Mouse (Mus musculus): Measurements from ENCODE around the gene Grk1. TPM values are rescaled to one million over a fixed set of nuclear protein-coding genes. Genes with fewer than 3 reads are reported as not detected.

The Grk1 gene
- total and polyA plus RNA-seq, 2 experiments from 2014 or later: 0.42 TPM; not detected in 1

DNA sequence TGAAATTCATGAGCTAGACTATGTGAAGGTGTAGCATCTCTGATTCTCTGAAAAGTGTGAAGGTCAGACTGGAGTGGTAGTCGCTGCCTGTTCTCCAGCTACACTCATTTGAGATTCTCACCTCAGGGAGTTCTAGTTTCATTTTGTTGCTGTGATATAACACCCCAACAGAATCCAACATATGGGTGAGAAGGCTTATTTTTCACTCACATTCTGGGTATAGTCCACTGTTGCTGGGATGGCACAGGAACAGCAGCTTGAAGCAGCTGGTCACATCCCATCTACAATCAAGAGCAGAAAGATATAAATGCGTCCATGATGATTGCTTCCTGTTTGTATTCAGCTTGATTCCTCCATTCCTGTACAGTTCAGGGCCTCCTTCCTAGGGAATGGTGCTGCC, 37.3 kb downstream of the Grk1 start:
- 82% methylated on average over 2 of the region's 2 CpGs for WGBS
- no peaks in the 10 kb centered on the region for H3K4me1 ChIP-seq (ENCODE audit: control insufficient read depth, insufficient read depth)
- ATAC-seq (ENCODE audit: insufficient read depth, low read depth): no peak
- no peak for DNase-seq (ENCODE audit: low spot score)
- H3K36me3 ChIP-seq (replicated peaks; ENCODE audit: control insufficient read depth, insufficient read depth, low read length): no peaks in the 10 kb centered on the region
- H3K9ac ChIP-seq (replicated peaks; ENCODE audit: low read depth, low read length): no peak overlapping the region
- H3K9me3 ChIP-seq (replicated peaks; ENCODE audit: control insufficient read depth, low read length): no peaks in the 10 kb centered on the region
- no peak overlapping the region for H3K27ac ChIP-seq (ENCODE audit: low read depth)
- H3K4me2 ChIP-seq (ENCODE audit: low read depth, low read length): no peak overlapping the region
- no peak overlapping the region for H3K4me3 ChIP-seq (ENCODE audit: low read depth, low read length)
- H3K27me3 ChIP-seq (ENCODE audit: control insufficient read depth, insufficient read depth, low read length): peaks cover 4% of the 10 kb centered on the region; the same call in 1 of the 2 replicates
- TF ChIP-seq CTCF (IDR thresholded peaks at IDR 0.05; ENCODE audit: low read depth): no peak
- no peak for TF ChIP-seq EP300 (IDR thresholded peaks at IDR 0.05; ENCODE audit: low read depth)

DNA sequence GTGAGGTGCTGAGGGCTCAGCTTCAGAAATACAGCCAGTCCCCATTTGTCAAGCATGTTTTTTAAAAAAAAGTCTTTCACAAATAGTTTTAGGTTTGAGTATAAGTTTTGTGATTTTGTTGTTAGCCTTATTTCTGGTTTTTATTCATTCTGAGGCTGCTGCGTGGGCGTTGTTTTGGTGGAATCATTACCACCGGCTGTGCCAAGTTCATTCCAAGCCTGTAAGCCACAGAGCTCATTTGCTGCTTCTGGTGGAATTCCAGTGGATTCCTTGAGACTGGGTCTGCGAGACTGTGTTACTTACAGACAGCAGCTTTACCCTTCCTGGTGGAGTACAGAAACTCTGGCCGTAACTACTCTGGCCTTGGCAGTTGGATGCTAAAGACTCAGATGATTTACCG, 41.6 kb downstream of the Grk1 start:
- WGBS: 86% methylated on average over 6 of the region's 6 CpGs
- Histone ChIP-seq H3K36me3 (replicated peaks; ENCODE audit: control insufficient read depth, insufficient read depth, low read length) (no peaks in the 10 kb centered on the region), H3K27ac (ENCODE audit: low read depth) (no peak overlapping the region), H3K4me2 (ENCODE audit: low read depth, low read length) (no peak overlapping the region), H3K9ac (replicated peaks; ENCODE audit: low read depth, low read length) (no peak overlapping the region), H3K4me1 (ENCODE audit: control insufficient read depth, insufficient read depth) (no peaks in the 10 kb centered on the region), H3K27me3 (ENCODE audit: control insufficient read depth, insufficient read depth, low read length) (no peaks in the 10 kb centered on the region), H3K4me3 (ENCODE audit: low read depth, low read length) (no peak overlapping the region), H3K9me3 (replicated peaks; ENCODE audit: control insufficient read depth, low read length) (no peaks in the 10 kb centered on the region)
- no peak for TF ChIP-seq CTCF (IDR thresholded peaks at IDR 0.05; ENCODE audit: low read depth)
- TF ChIP-seq EP300 (IDR thresholded peaks at IDR 0.05; ENCODE audit: low read depth): no peak
- DNase-seq (ENCODE audit: low spot score) (no peak), ATAC-seq (ENCODE audit: insufficient read depth, low read depth) (no peak)

GRCm38 (mm10) chr8:13448145-13448544, 43.3 kb downstream of the Grk1 start:
- TF ChIP-seq EP300 (IDR thresholded peaks at IDR 0.05; ENCODE audit: low read depth) (no peak), CTCF (IDR thresholded peaks at IDR 0.05; ENCODE audit: low read depth) (no peak)
- no peaks in the 10 kb centered on the region for H3K9me3 ChIP-seq (replicated peaks; ENCODE audit: control insufficient read depth, low read length)
- WGBS: 34% methylated on average over 4 of the region's 4 CpGs
- no peak overlapping the region for H3K27ac ChIP-seq (ENCODE audit: low read depth)
- H3K27me3 ChIP-seq (ENCODE audit: control insufficient read depth, insufficient read depth, low read length): no peaks in the 10 kb centered on the region
- no peak overlapping the region for H3K4me2 ChIP-seq (ENCODE audit: low read depth, low read length)
- no peaks in the 10 kb centered on the region for H3K4me1 ChIP-seq (ENCODE audit: control insufficient read depth, insufficient read depth)
- H3K9ac ChIP-seq (replicated peaks; ENCODE audit: low read depth, low read length): no peak overlapping the region
- peak; percentile 31 for DNase-seq (ENCODE audit: low spot score)
- ATAC-seq (ENCODE audit: insufficient read depth, low read depth): peak; percentile 62; the same call in 1 of the 2 replicates
- H3K36me3 ChIP-seq (replicated peaks; ENCODE audit: control insufficient read depth, insufficient read depth, low read length): no peaks in the 10 kb centered on the region
- H3K4me3 ChIP-seq (ENCODE audit: low read depth, low read length): no peak overlapping the region

- Histone ChIP-seq H3K36me3 (replicated peaks; ENCODE audit: control insufficient read depth, insufficient read depth, low read length) (no peaks in the 10 kb centered on the region), H3K4me2 (ENCODE audit: low read depth, low read length) (no peak overlapping the region), H3K9ac (replicated peaks; ENCODE audit: low read depth, low read length) (no peak overlapping the region), H3K4me1 (ENCODE audit: control insufficient read depth, insufficient read depth) (no peaks in the 10 kb centered on the region), H3K27me3 (ENCODE audit: control insufficient read depth, insufficient read depth, low read length) (no peaks in the 10 kb centered on the region), H3K9me3 (replicated peaks; ENCODE audit: control insufficient read depth, low read length) (no peaks in the 10 kb centered on the region), H3K4me3 (ENCODE audit: low read depth, low read length) (no peak overlapping the region), H3K27ac (ENCODE audit: low read depth) (no peak overlapping the region)
- DNase-seq (ENCODE audit: low spot score): no peak
- 60% methylated on average over 6 of the region's 6 CpGs for whole genome bisulfite sequencing
- TF ChIP-seq EP300 (IDR thresholded peaks at IDR 0.05; ENCODE audit: low read depth) (no peak), CTCF (IDR thresholded peaks at IDR 0.05; ENCODE audit: low read depth) (no peak)
- ATAC-seq (ENCODE audit: insufficient read depth, low read depth): no peak
Measured at GRCm38 (mm10) chr8:13451747-13452277, 46.9 kb downstream of the Grk1 start.

DNA sequence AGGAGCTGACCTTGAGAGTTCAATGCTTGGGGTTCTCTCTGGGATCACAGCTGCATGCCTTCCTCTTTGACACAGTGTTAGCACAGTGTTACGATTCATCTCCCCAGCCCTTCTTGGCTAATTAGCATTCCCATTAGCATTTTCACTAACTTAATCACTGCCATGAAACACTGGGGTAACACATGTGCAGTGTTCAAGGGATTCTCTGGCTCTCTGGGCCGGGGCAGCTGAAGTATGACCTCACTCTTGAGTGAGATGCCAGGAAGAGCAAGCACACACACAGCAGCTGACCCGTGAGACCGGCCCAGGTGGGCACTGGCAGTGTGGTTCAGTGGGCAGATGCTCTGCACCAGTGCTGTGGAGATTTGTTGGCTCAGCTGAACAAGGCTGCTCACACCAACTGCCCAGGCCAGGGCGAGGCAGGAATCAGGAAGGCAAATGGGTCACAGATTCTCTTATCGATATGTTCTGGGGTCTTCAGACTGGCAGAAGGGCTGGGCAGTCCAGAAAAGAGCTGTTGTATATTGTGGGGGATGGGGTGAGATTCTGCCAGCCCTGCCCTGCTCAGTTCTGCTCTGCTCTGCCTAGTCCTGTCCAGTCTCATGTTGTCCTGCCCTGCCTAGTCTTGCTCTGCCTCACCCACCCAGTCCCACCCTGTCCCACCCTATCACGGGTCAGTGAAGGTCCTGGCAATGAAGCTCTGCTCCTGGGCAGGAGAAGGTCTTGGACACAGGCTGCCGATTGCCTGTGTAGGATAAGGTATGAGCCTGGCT, 49.6 kb downstream of the Grk1 start:
- DNase-seq (ENCODE audit: low spot score) (no peak), ATAC-seq (ENCODE audit: insufficient read depth, low read depth) (no peak)
- H3K36me3 ChIP-seq (replicated peaks; ENCODE audit: control insufficient read depth, insufficient read depth, low read length): no peaks in the 10 kb centered on the region
- no peak overlapping the region for H3K4me3 ChIP-seq (ENCODE audit: low read depth, low read length)
- H3K9me3 ChIP-seq (replicated peaks; ENCODE audit: control insufficient read depth, low read length): no peaks in the 10 kb centered on the region
- no peaks in the 10 kb centered on the region for H3K4me1 ChIP-seq (ENCODE audit: control insufficient read depth, insufficient read depth)
- H3K27me3 ChIP-seq (ENCODE audit: control insufficient read depth, insufficient read depth, low read length): no peaks in the 10 kb centered on the region
- no peak overlapping the region for H3K27ac ChIP-seq (ENCODE audit: low read depth)
- no peak for TF ChIP-seq EP300 (IDR thresholded peaks at IDR 0.05; ENCODE audit: low read depth)
- no peak for TF ChIP-seq CTCF (IDR thresholded peaks at IDR 0.05; ENCODE audit: low read depth)
- WGBS: 64% methylated on average over 8 of the region's 8 CpGs
- no peak overlapping the region for H3K9ac ChIP-seq (replicated peaks; ENCODE audit: low read depth, low read length)
- no peak overlapping the region for H3K4me2 ChIP-seq (ENCODE audit: low read depth, low read length)
